Mouse (Mus musculus) midbrain, postnatal 0 days (tissue): ENCODE results near the gene Ivns1abp. TPM values are rescaled to one million over a fixed set of nuclear protein-coding genes. Genes with fewer than 3 reads are reported as not detected.
A peak's percentile ranks its signal among the peaks of the same experiment; 100 is the strongest.

Experiments used
- ATAC-seq: fragments of 200-750 bp; cut with Nextera tagmentation; 2 replicates; pipeline ENCODE4 v1.8.0; 2017; ENCODE audit warnings: moderate number of reproducible peaks, mild to moderate bottlenecking, moderate TSS enrichment, moderate library complexity; ENCODE audit not compliant: low FRiP score
- DNase-seq: peaks from one replicate; pipeline ENCODE4 v3.0.0-alpha.2; 2015; ENCODE audit warnings: low spot score
- H3K27ac ChIP-seq: fragments of 300-500 bp; sonication (generic); 2 replicates; pipeline ENCODE4 v1.5.1; 2014; ENCODE audit warnings: low read depth, mild to moderate bottlenecking, low read length, mixed read lengths
- H3K27me3 ChIP-seq: fragments of 300-500 bp; sonication (generic); 2 replicates; pipeline ENCODE4 v1.6.1; 2014; ENCODE audit warnings: low read length, control low read depth, mixed read lengths; ENCODE audit not compliant: insufficient read depth
- H3K36me3 ChIP-seq: fragments of 300-500 bp; sonication (generic); 2 replicates; pipeline ENCODE4 v1.6.1; 2014; ENCODE audit warnings: low read length, control low read depth, mixed read lengths; ENCODE audit not compliant: insufficient read depth
- H3K4me1 ChIP-seq: fragments of 300-500 bp; sonication (generic); 2 replicates; pipeline ENCODE4 v1.6.1; 2014; ENCODE audit warnings: mild to moderate bottlenecking, control low read depth, antibody characterized with exemption, low read length, mixed read lengths; ENCODE audit not compliant: insufficient read depth
- H3K4me2 ChIP-seq: fragments of 300-500 bp; sonication (generic); 2 replicates; pipeline ENCODE4 v1.6.1; 2014; ENCODE audit warnings: low read depth, mild to moderate bottlenecking, low read length, mixed read lengths; ENCODE audit not compliant: poor library complexity, severe bottlenecking
- H3K4me3 ChIP-seq: fragments of 300-500 bp; sonication (generic); 2 replicates; pipeline ENCODE4 v1.5.1; 2014; ENCODE audit warnings: low read depth, mild to moderate bottlenecking, low read length, moderate library complexity
- H3K9ac ChIP-seq: fragments of 300-500 bp; sonication (generic); replicated peaks from 2 replicates; pipeline ENCODE4 v1.6.1; 2014; ENCODE audit warnings: mild to moderate bottlenecking, low read length, moderate library complexity, mixed read lengths; ENCODE audit not compliant: poor library complexity, severe bottlenecking
- H3K9me3 ChIP-seq: fragments of 300-500 bp; sonication (generic); 2 replicates; pipeline ENCODE4 v1.6.1; 2016; ENCODE audit warnings: low read length, control low read depth
- CTCF ChIP-seq: IDR thresholded peaks from 2 replicates; pipeline ENCODE4 v1.5.1; 2016; ENCODE audit warnings: antibody characterized with exemption, mild to moderate bottlenecking
- WGBS: fragments of 180-500 bp; shearing (Covaris S2); extraction: QIAGEN DNeasy Blood & Tissue Kit; methylation state at CpG from one replicate; pipeline ENCODE4 v1.1.7; 2014; 5-methylcytosine and 5-hydroxymethylcytosine counted together
- polyA plus RNA-seq: library from polyadenylated mRNA; unstranded; fragments of >200 nt; fragmentation: Nextera tagmentation; extraction: Ambion mirVana; gene quantifications from 2 replicates; pipeline ENCODE4 v1.2.1, GENCODE M21; 2015
- total RNA-seq: library from RNA; depleted of rRNA; stranded (reverse); fragments of >200 nt; gene quantifications from 2 replicates; pipeline ENCODE4 v1.2.3, GENCODE M21; 2014

Ivns1abp gene
- total and polyA plus RNA-seq, 2 experiments from 2014 or later = 164 to 169 TPM

- H3K36me3 ChIP-seq = no peaks in the 10 kb centered on the region
- H3K9ac ChIP-seq = no peak overlapping the region
- no peak overlapping the region for H3K4me2 ChIP-seq
- no peaks in the 10 kb centered on the region for H3K9me3 ChIP-seq
- DNase-seq = no peak
- H3K4me1 ChIP-seq = no peaks in the 10 kb centered on the region
- no peak overlapping the region for H3K27ac ChIP-seq
- H3K27me3 ChIP-seq = no peaks in the 10 kb centered on the region
- no peak for ATAC-seq
- TF ChIP-seq CTCF = no peak
- WGBS = 83% methylated on average over 5 of the region's 5 CpGs
- no peak overlapping the region for H3K4me3 ChIP-seq
These were observed 33.8 kb upstream of the Ivns1abp start for GRCm38 (mm10) chr1:151310511-151310910.

DNA sequence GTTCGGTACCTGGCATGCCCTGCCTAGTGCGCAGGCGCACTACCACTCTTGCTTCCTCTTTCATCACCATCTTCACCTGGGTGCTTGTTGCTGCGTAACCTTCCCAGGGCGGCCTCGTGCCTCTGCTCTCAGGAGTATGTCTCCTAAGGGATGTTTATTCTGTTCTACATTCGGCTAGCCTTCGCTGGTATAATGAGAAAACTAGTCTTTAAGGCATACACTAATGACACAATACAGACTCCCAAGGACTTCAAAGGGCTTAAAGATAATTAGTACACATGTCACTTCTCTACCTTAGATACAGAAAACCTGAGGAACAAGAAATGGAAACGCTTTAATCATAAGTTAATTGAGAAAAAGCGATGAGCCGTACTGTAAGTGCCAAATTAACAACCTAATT lies 32.9 kb upstream of the Ivns1abp start:
- no peak overlapping the region for H3K4me2 ChIP-seq
- no peaks in the 10 kb centered on the region for H3K4me1 ChIP-seq
- H3K27ac ChIP-seq = no peak overlapping the region
- DNase-seq (no peak), ATAC-seq (0 out of 2 replicates have a peak, but pooled peaks have one; percentile 23)
- H3K27me3 ChIP-seq = no peaks in the 10 kb centered on the region
- H3K4me3 ChIP-seq = no peak overlapping the region
- no peak for TF ChIP-seq CTCF
- no peaks in the 10 kb centered on the region for H3K9me3 ChIP-seq
- WGBS = 62% methylated on average over 11 of the region's 11 CpGs
- no peak overlapping the region for H3K9ac ChIP-seq
- no peaks in the 10 kb centered on the region for H3K36me3 ChIP-seq

GRCm38 (mm10) chr1:151319267-151319666 lies 25.0 kb upstream of the Ivns1abp start:
- Histone ChIP-seq H3K4me2 (no peak overlapping the region), H3K4me1 (no peaks in the 10 kb centered on the region), H3K27me3 (no peaks in the 10 kb centered on the region), H3K27ac (no peak overlapping the region), H3K9ac (no peak overlapping the region), H3K36me3 (no peaks in the 10 kb centered on the region), H3K4me3 (no peak overlapping the region), H3K9me3 (no peaks in the 10 kb centered on the region)
- ATAC-seq (no peak; the same call in 1 of the 2 replicates), DNase-seq (no peak)
- WGBS = 77% methylated on average over 7 of the region's 7 CpGs
- TF ChIP-seq CTCF = no peak

GRCm38 (mm10) chr1:151320408-151320807 lies 23.9 kb upstream of the Ivns1abp start:
- Histone ChIP-seq H3K4me2 (no peak overlapping the region), H3K4me3 (no peak overlapping the region), H3K27me3 (no peaks in the 10 kb centered on the region), H3K9me3 (no peaks in the 10 kb centered on the region), H3K9ac (no peak overlapping the region), H3K4me1 (no peaks in the 10 kb centered on the region), H3K36me3 (no peaks in the 10 kb centered on the region), H3K27ac (no peak overlapping the region)
- ATAC-seq = no peak
- WGBS = 81% methylated on average over 4 of the region's 4 CpGs
- DNase-seq = no peak
- no peak for TF ChIP-seq CTCF

DNA sequence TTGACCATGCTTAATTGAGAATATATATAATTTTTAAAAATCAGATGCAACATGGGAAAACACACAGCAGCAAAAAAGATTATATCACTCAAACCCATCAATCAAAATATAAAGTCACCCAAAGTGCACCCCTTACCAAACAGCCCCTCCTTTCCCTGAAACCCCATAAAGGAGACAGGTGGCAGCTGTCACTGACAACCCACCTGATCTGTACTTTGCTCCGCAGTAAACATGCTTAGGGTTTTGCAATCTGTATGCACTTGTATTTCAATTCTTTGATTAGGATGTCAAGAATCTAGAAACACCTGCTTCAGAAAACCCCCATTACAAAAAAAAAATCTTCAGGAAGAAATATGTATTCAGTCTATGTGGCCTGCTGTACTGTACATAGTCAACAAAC lies 18.9 kb upstream of the Ivns1abp start:
- H3K4me3 ChIP-seq = no peak overlapping the region
- ATAC-seq (no peak), DNase-seq (no peak)
- H3K27me3 ChIP-seq = no peaks in the 10 kb centered on the region
- no peaks in the 10 kb centered on the region for H3K4me1 ChIP-seq
- no peak overlapping the region for H3K9ac ChIP-seq
- no peak overlapping the region for H3K4me2 ChIP-seq
- TF ChIP-seq CTCF = no peak
- 87% methylated on average over 1 of the region's 1 CpGs for WGBS
- no peaks in the 10 kb centered on the region for H3K9me3 ChIP-seq
- no peak overlapping the region for H3K27ac ChIP-seq
- H3K36me3 ChIP-seq = no peaks in the 10 kb centered on the region

- no peaks in the 10 kb centered on the region for H3K4me1 ChIP-seq
- ATAC-seq (no peak), DNase-seq (no peak)
- no peak overlapping the region for H3K4me2 ChIP-seq
- WGBS = 90% methylated on average over 14 of the region's 14 CpGs
- H3K9ac ChIP-seq = no peak overlapping the region
- no peaks in the 10 kb centered on the region for H3K27me3 ChIP-seq
- no peaks in the 10 kb centered on the region for H3K36me3 ChIP-seq
- H3K9me3 ChIP-seq = no peaks in the 10 kb centered on the region
- TF ChIP-seq CTCF = no peak
- no peak overlapping the region for H3K27ac ChIP-seq
- no peak overlapping the region for H3K4me3 ChIP-seq
These were observed 15.8 kb upstream of the Ivns1abp start for GRCm38 (mm10) chr1:151328341-151329097.
